Mouse (Mus musculus): ENCODE measurements at regions not wholly inside any gene's neighbourhood (a gene's known extent, or its start where the extent isn't known, plus 50 kb on each side); places are given as distances from the start of the nearest gene placed in this dataset.
"Not testable (repeated sequence)": the region's sequence is repeated elsewhere in the genome, so short reads cannot be mapped to it uniquely, and the experiment has no call there.

DNA sequence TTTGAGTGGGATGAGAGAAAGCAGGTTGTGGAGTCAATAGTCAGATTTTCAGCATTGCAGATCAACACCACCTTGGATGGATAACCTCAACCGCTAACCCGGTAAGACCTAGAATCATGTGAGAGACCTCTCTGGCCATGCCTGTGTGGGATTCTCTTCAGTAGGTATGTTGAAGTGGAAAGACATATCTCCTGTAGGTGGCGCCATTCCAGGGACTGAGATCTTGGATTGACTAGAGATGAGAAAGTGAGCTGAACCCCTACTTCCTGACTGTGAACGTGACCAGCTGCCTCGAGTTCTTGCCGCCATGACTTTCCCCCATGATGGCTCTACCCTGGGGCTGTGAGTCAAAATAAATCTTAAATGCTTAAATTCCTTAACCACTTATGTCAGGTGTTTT lies 102.7 kb downstream of the Eva1a start:
- DNase-seq = no peak

DNA sequence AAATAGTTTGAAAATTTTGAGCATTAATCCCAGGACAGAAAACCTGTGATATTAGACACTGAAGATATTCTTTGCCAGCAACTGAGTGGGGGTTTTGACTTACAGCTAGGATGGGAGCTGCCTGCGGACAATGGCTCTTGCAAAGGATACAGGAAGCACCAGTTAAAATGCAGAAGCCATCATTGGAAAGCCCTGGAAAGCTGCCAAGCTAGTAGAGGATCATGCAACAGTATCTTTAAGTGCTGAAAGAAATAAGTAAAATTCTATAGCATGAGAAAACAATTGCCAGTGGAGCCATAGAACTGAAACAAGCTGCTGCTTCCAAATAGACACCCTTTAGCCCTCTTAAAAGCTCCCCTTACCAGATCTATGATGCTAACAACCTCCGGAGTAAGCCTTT lies 109.2 kb downstream of the Eva1a start:
- DNase-seq = no peak

DNA sequence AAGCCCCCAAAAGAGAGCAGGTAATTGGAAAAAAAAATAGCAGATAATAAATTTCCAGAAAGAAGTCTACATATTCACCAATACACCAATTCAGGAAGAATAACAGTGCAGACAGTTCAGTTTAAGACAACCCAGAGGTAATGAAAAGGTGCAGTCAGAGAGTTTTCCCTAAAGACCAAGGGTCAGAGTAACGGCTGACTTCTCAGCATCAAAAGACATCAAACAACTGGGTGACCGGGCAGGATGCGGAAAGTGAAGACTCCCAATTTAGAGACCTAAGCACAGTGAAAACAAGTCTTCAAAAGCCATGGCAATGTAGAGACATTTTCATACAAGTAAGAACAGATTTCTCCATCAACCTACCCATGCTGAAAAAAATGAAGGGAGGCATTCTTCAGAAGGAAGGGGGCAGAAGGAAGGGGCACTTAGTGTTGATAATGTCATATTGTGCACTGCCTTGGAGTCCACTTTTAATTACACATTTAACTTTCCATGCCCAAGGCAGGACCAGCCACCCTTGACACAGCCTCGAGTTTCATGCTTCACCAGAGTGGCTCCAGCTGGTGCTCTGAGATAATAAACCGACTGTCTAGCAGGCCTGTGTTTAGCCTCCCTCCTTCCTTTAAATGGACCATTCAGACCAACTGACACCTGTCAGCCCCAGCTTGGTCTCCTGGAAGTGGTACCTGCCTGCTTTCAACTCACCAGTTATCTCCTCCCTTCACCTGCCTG lies 129.7 kb downstream of the Eva1a start:
- DNase-seq = no peak

DNA sequence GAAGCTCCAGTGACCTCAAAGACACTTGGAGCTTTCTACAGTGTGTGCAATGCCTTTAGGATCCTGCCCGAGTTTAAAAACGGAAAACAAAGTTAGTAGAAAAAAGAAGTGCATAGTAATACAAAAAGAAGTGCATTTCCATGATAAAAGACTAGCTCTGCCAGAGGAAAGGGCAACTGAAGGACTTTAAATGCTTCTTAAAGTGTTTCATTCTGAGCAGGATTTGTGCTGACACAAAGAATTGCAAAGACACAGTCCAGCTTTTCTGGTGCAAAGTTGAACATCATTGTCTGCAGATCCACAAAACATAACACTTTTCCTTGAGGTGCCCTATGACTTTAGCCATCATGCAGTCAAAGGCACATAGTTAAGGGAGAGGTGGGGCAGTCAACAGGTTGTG lies 134.1 kb downstream of the Eva1a start:
- DNase-seq = no peak

DNA sequence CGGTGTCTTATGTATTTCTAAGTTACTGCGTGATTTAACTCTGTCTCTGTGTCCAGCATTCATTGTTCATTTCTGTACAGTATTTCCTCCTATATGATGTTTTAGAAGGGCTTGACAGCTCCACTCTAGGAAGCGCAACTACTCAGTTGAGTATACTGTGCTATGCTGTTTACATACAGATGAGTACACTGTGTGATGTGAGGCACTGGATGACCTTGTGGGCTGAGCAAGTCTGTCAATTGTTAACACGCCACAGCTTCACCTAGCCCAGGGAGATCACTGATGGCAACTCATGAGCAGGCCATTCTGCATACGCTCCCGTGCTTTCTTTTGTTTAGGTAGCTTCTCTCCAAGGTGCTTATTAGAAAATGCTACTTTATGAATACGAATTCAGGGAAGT lies 159.3 kb downstream of the Eva1a start:
- no peak for DNase-seq

DNA sequence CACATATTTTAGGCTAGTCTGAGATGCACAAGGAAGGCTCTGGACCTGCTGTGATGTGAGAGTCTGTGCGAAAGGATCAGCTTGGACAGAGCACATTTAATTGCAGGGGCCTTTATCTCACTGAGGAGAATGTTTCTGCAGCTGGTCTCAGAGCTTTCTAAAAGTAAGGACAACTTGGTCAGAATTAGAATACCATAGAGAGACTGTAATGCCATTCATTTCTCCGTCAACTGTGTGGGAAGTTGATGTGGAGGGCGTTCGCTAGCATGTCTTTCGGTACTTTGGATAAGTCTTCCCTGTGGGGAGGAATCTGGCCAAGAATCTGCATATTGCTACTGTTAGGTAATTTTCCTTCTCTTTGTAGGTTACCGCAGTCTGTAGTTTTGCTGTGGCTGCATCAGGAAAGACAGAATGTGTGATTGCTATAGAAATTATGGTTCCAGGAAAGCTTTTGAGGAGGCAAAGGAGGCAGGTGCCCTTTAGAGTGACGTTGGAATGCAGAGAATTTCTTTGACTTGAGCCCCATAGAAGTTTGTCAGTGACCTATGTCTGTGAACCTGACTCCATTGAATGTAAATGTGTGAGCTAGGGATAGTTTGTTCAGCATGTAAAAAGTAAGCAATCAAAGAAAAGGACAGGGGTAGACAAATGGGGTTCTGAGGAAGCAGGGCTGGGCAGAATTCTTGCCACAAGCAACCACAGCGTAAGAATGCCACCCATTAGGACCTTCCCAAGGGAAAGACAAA lies 164.2 kb downstream of the Eva1a start:
- no peak for DNase-seq

DNA sequence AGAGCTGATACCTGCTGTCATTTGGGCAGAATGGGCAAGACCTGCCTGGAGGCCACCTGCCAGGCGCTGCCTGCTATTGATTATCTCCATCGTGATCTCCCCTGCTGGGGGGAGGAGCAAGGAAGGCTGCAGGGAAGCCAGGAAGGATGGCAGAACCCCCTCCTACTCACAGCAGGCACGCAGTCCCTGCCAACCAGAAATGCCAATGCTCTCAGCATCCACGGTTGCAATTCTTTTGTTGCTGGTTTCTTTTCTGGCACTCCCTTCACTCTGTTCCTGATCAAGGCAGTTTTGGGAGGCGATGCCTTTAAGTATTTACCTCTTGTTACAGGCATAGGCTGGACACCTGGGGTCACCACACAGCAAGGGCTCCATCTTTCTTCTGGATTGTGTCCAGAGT lies 164.3 kb upstream of the Tacr1 start:
- DNase-seq = peak; percentile 35 to 37

DNA sequence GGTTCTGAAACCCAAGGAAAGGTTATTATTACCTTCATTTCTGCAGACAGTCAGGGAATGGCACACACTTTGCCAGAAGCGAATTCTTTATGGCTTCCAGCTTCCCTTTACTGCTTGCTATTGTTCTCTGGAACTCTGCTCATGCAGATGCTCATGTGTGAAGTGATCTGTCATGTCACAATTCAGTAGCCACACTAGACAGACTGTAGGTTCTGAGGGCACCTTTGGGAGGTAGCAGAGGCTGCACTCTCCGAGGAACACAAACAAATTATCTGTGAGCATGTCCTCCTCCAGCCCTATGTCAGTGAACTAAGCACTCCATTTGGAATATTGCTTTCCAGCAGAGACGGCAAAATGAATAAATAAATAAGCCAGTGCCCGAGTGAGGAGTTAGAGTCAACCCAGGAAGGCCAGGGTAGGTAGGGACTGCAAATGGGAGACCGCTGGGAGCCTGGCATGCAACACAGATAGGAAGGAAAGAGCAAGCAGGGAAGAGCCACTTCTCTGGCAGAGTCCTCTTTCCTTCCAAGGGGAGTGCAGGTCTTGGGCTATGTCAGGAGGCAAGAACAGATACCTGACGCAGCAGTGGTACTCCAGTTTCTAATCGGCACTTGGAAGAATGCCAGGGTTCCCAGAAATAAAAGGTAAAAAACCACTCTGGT lies 161.4 kb upstream of the Tacr1 start:
- peak; percentile 35 to 58 for DNase-seq

DNA sequence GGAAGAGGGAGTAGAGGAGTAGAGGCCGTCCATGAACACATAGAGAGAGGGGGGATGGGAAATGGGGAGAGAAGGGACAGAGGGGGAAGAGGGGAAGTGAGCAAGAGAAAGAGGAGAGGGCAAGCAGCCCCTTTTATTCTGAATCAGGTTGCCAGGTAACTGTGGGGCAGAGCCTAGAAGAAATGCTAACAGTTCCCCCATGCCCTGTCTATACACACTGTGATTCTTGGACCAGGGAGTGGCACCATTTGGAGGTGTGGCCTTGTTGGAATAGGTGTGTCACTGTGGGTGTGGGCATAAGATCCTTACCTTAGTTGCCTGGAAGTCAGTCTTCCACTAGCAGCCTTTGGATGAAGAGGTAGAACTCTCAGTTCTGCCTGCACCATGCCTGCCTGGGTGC lies 154.5 kb upstream of the Tacr1 start:
- DNase-seq = not testable (repeated sequence)

DNA sequence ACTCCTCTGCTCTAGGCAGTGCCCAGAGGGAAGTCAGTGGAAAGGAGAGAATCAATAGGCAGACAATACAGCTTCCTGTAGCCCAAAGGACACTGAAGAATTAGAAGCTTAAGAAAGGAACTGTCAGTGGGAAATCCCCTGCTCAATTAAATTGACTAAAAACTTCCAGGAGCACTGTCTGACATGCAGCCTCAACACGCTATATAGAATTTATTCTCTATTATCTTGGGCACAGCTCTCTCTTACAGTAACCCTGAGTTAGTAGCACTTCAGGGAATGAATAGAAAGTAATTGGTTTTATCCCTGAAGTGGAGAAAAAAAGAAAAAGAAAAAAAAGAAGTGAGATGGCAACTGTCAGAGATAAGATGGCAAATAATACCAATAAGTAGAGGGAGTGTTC lies 117.6 kb upstream of the Tacr1 start:
- DNase-seq = no peak

DNA sequence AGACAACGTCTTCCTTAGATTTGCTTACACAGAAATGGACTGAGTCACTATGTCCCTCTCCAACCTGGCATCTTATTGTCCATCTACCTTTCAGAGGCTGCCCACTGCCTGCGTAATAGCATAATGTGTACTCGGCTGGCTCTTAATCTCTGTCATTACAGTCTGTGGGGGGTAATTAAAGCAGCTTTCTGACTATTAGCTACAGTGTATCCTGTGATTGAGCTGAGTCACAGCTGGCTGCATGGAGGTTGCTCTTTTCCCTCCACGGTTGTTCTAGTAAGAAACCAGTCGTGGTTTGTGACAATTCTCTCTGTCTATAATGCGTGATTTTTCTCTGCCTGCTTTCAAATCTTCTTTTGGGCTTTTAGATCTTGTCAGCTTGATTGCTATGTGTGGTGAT lies 116.9 kb upstream of the Tacr1 start:
- DNase-seq = no peak

DNA sequence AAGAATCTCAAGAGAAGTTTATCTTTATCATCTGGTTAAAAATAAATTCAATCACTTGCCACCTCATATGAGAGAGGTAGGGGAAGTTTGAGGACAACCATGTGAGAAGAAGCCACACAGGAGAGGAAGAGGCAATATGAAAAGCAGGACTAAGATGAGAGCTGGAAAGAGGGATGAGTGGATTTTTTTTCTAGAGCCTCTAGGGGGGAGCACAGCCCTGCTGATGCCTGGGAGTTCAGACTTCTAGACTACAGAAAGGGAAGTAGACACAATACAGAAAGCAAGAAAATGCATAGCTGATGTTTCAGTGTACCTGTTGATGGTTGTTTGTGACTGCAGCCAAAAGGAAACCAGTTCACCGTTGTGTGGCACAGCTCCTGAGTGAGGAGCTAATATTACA lies 108.6 kb upstream of the Tacr1 start:
- no peak for DNase-seq

DNA sequence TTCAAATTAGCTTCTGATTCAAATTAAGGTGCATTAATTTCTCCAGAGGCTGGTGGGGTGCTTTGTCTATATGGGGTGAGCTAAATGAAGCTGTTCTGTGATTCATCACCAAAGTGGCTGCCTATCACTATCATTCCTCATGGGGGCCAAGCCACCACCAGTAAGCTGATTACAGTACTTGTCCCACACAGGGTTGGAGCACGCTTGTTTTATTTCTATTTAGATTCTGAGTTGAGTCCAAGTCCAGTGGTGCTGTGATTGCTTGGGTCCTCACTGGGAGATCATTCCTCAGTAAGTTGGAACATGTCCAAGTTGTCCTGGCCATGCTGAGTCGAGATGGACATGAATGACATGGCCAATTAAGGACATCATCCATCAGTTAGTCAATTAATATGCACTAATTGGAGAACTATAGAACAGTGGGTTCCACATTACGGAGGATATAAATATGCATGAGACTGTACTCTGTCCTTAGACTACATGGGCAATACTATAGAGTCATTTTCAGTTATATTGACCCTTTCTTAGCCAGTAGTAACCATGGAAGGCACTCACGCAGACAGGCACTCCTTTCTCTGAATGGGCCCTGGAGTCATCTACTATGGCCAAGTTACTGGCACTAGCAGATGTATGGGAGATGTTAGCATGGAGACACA lies 105.3 kb upstream of the Tacr1 start:
- no peak for DNase-seq

DNA sequence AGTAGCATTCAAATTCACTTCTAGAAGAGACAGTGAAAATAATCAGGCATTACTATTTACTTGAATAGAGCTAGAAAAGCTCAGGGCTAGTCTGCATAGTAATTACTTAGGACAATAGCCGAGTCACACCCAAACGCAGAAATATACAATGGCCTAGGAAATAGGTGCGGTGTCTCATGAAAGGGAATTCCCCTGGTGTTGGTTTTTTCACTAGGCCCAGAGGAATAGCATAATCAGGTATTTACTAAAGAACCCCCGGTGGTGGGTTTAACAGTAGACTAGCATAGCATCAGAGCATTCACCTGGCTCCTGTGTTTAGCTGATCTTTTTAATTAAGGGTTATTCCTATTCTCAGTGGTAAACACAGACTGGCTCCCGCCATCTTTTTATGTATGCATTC lies 99.9 kb upstream of the Tacr1 start:
- DNase-seq = not testable (repeated sequence)

DNA sequence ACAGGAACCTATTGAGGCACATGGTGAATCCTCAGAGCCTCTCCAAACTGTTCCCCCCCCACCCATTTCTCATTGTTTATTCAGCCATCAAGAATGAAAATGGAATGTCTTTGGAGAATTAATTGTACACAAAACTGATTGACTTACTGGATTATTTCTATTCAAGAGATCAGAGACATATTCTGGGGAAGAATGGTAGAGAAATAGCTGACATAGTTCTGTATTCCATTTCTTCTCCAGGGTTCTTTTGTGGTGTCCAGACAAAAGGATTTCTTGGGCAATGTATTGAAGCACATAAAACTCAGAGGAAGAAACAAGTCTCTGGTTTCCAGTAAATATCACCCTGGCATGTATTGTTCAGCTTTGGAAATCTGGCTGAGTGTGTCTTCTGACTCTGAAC lies 88.4 kb upstream of the Tacr1 start:
- no peak for DNase-seq

Data from cerebellum, adult 18-20 months (tissue).